9 mouse cellular contexts compared by ENCODE assay signal in genomic region chr7:15980246-15980645, GRCm38 (mm10). TPM values are rescaled to one million over a fixed set of nuclear protein-coding genes. Genes with fewer than 3 reads are reported as not detected.
DNase-seq lines count a peak whose midpoint lies in the region; ATAC-seq and TF ChIP-seq lines count a peak whose summit lies in the region.
"Had no signal": no experiment of that assay in that cellular context is flagged by ENCODE, and none has a peak within 500 bp of the region (broad histone marks: within the 10 kb centered on the region; RNA-seq: fewer than 3 reads in every experiment).

No protein-coding gene starts in this region.

- TF ChIP-seq CTCF in G1E (IDR thresholded peaks at IDR 0.05; ENCODE audit: low read depth, low read length), result no peak

- H3K4me2 ChIP-seq in forebrain, embryonic 13.5 days, result no peak overlapping the region
- H3K4me2 ChIP-seq in heart, embryonic 15.5 days, result no peak overlapping the region
- H3K4me2 ChIP-seq in midbrain, embryonic 15.5 days, result no peak overlapping the region

- no peaks in the 10 kb centered on the region for H3K9me3 ChIP-seq in forebrain, embryonic 13.5 days (replicated peaks)
- H3K9me3 ChIP-seq in forebrain, embryonic 10.5 days, result peaks cover 9% of the 10 kb centered on the region
- no peaks in the 10 kb centered on the region for H3K9me3 ChIP-seq in G1E (replicated peaks)
- no peaks in the 10 kb centered on the region for H3K9me3 ChIP-seq in heart, embryonic 15.5 days (replicated peaks)
- H3K9me3 ChIP-seq in midbrain, embryonic 15.5 days, result no peaks in the 10 kb centered on the region

- WGBS in forebrain, embryonic 13.5 days, result 85% methylated on average over 8 of the region's 8 CpGs
- WGBS in forebrain, embryonic 10.5 days, result 91% methylated on average over 8 of the region's 8 CpGs
- 36% methylated on average over 8 of the region's 8 CpGs for WGBS in heart, embryonic 15.5 days
- WGBS in midbrain, embryonic 15.5 days, result 80% methylated on average over 8 of the region's 8 CpGs

- no peak overlapping the region for H3K27ac ChIP-seq in forebrain, embryonic 13.5 days
- no peak overlapping the region for H3K27ac ChIP-seq in forebrain, embryonic 10.5 days
- peak overlapping the region; percentile 75 for H3K27ac ChIP-seq in heart, embryonic 15.5 days
- H3K27ac ChIP-seq in midbrain, embryonic 15.5 days, result no peak overlapping the region

- H3K4me3 ChIP-seq in forebrain, embryonic 13.5 days, result no peak overlapping the region
- H3K4me3 ChIP-seq in forebrain, embryonic 10.5 days, result no peak overlapping the region
- 0 out of 2 replicates have a peak overlapping the region, but pooled peaks have one; percentile 8 for H3K4me3 ChIP-seq in G1E (ENCODE audit: low read depth, low read length)
- H3K4me3 ChIP-seq in heart, embryonic 15.5 days, result no peak overlapping the region
- no peak overlapping the region for H3K4me3 ChIP-seq in midbrain, embryonic 15.5 days

- H3K9ac ChIP-seq in forebrain, embryonic 13.5 days, result no peak overlapping the region
- H3K9ac ChIP-seq in heart, embryonic 15.5 days, result no peak overlapping the region
- no peak overlapping the region for H3K9ac ChIP-seq in midbrain, embryonic 15.5 days

- 0 out of 2 replicates have a peak, but pooled peaks have one; percentile 2 for ATAC-seq in forebrain, embryonic 13.5 days
- no peak for ATAC-seq in G1E (ENCODE audit: extremely low read depth, insufficient number of reproducible peaks, low FRiP score, poor library complexity, severe bottlenecking)
- peak; percentile 60 for ATAC-seq in heart, embryonic 15.5 days (replicated peaks; ENCODE audit: insufficient number of reproducible peaks, insufficient read depth, low FRiP score, low read depth)
- no peak for ATAC-seq in midbrain, embryonic 15.5 days (replicated peaks)

- no peaks in the 10 kb centered on the region for H3K4me1 ChIP-seq in forebrain, embryonic 13.5 days
- no peaks in the 10 kb centered on the region for H3K4me1 ChIP-seq in forebrain, embryonic 10.5 days
- H3K4me1 ChIP-seq in G1E (ENCODE audit: insufficient read depth, low read depth, low read length), result peaks cover 16% of the 10 kb centered on the region
- H3K4me1 ChIP-seq in heart, embryonic 15.5 days (replicated peaks), result peaks cover 22% of the 10 kb centered on the region
- H3K4me1 ChIP-seq in midbrain, embryonic 15.5 days, result no peaks in the 10 kb centered on the region

- no peak for DNase-seq in forebrain, embryonic 10.5 days (ENCODE audit: extremely low spot score, low spot score)
- no peak for DNase-seq in G1E (ENCODE audit: low spot score)
- DNase-seq in left cerebral cortex, adult 9 months (ENCODE audit: low spot score in 2 of 2), result peak; percentile 37 to 45
- DNase-seq in spleen, postnatal 10 days (ENCODE audit: low spot score in 2 of 2), result no peak
- no peak for DNase-seq in spleen, adult 12 weeks (ENCODE audit: low spot score)
- DNase-seq: thymus, postnatal 25 days had no signal

- peaks cover 79% of the 10 kb centered on the region for H3K36me3 ChIP-seq in forebrain, embryonic 13.5 days (ENCODE audit: poor library complexity, severe bottlenecking)
- peaks cover 88% of the 10 kb centered on the region for H3K36me3 ChIP-seq in forebrain, embryonic 10.5 days (replicated peaks)
- peaks cover 89% of the 10 kb centered on the region for H3K36me3 ChIP-seq in G1E (replicated peaks)
- peaks cover 32% of the 10 kb centered on the region for H3K36me3 ChIP-seq in heart, embryonic 15.5 days
- H3K36me3 ChIP-seq in midbrain, embryonic 15.5 days (replicated peaks), result 0 out of 2 replicates have a peak, but pooled peaks cover 10% of the 10 kb centered on the region

- H3K27me3 ChIP-seq in forebrain, embryonic 13.5 days, result no peaks in the 10 kb centered on the region
- H3K27me3 ChIP-seq in forebrain, embryonic 10.5 days (ENCODE audit: poor library complexity, severe bottlenecking), result no peaks in the 10 kb centered on the region
- no peaks in the 10 kb centered on the region for H3K27me3 ChIP-seq in G1E (ENCODE audit: insufficient read depth, low read length)
- H3K27me3 ChIP-seq in heart, embryonic 15.5 days, result no peaks in the 10 kb centered on the region
- H3K27me3 ChIP-seq in midbrain, embryonic 15.5 days (replicated peaks), result no peaks in the 10 kb centered on the region

RNA-seq across cellular contexts. Expression of gene Ehd2, which starts 12.9 kb away (rescaled TPM):
- polyA plus RNA-seq in forebrain, embryonic 13.5 days (2015; fragmentation: Nextera tagmentation; extraction: Ambion mirVana), result 3.6 and 4.4 TPM in 2 replicates
- 10.1 and 11.2 TPM in 2 replicates for polyA plus RNA-seq in forebrain, embryonic 10.5 days (2016; fragmentation: Nextera tagmentation; extraction: Ambion mirVana)
- total RNA-seq in G1E (2014; fragmentation: Nextera tagmentation) (0.38 and 0.44 TPM in 2 replicates), G1E (2017) (0.33 and 0.35 TPM in 2 replicates)
- 0.11 and 0.15 TPM in 2 replicates for polyA plus RNA-seq in G1E (2012)
- polyA plus RNA-seq in heart, embryonic 15.5 days (2015; fragmentation: Nextera tagmentation; extraction: Ambion mirVana), result 62.8 TPM in 2 replicates
- polyA plus RNA-seq in midbrain, embryonic 15.5 days (2015; fragmentation: Nextera tagmentation; extraction: Ambion mirVana), result 4.6 and 5.8 TPM in 2 replicates

RNA-seq across cellular contexts. Expression of gene Nop53, which starts 34.4 kb away (rescaled TPM):
- polyA plus RNA-seq in forebrain, embryonic 13.5 days (2015; fragmentation: Nextera tagmentation; extraction: Ambion mirVana), result 150 and 152 TPM in 2 replicates
- polyA plus RNA-seq in forebrain, embryonic 10.5 days (2016; fragmentation: Nextera tagmentation; extraction: Ambion mirVana), result 171 and 179 TPM in 2 replicates
- total RNA-seq in G1E (2014; fragmentation: Nextera tagmentation) (95.0 and 118 TPM in 2 replicates), G1E (2017) (288 and 328 TPM in 2 replicates)
- 630 and 764 TPM in 2 replicates for polyA plus RNA-seq in G1E (2012)
- 118 and 124 TPM in 2 replicates for polyA plus RNA-seq in heart, embryonic 15.5 days (2015; fragmentation: Nextera tagmentation; extraction: Ambion mirVana)
- 114 and 126 TPM in 2 replicates for polyA plus RNA-seq in midbrain, embryonic 15.5 days (2015; fragmentation: Nextera tagmentation; extraction: Ambion mirVana)

RNA-seq across cellular contexts. Expression of gene Selenow, which starts 58.0 kb away (rescaled TPM):
- 1,237 and 1,357 TPM in 2 replicates for polyA plus RNA-seq in forebrain, embryonic 13.5 days (2015; fragmentation: Nextera tagmentation; extraction: Ambion mirVana)
- 828 and 843 TPM in 2 replicates for polyA plus RNA-seq in forebrain, embryonic 10.5 days (2016; fragmentation: Nextera tagmentation; extraction: Ambion mirVana)
- 559 and 654 TPM in 2 replicates for total RNA-seq in G1E (2014; fragmentation: Nextera tagmentation)
- total RNA-seq in G1E (2017), result 144 and 152 TPM in 2 replicates
- 761 and 867 TPM in 2 replicates for polyA plus RNA-seq in G1E (2012)
- polyA plus RNA-seq in heart, embryonic 15.5 days (2015; fragmentation: Nextera tagmentation; extraction: Ambion mirVana), result 644 and 688 TPM in 2 replicates
- polyA plus RNA-seq in midbrain, embryonic 15.5 days (2015; fragmentation: Nextera tagmentation; extraction: Ambion mirVana), result 1,365 and 1,414 TPM in 2 replicates

Comparison
In these comparisons a context has a peak if more than half of its experiments do, and no peak if none do; other contexts are left out.
1. ATAC-seq: peak in forebrain, embryonic 13.5 days (single experiment) and heart, embryonic 15.5 days (single experiment); none in G1E (single experiment) and midbrain, embryonic 15.5 days (single experiment).
2. DNase-seq: peak in left cerebral cortex, adult 9 months (2 of 2); none in forebrain, embryonic 10.5 days (single experiment), G1E (single experiment), spleen, postnatal 10 days (0 of 2) and spleen, adult 12 weeks (single experiment).